Mouse (Mus musculus) lung, adult 18-20 months (tissue): ENCODE results near the gene Nup43.
"Not testable (repeated sequence)": the region's sequence is repeated elsewhere in the genome, so short reads cannot be mapped to it uniquely, and the experiment has no call there.

Source experiments
- DNase-seq, 2 experiments: peaks; one replicate each; pipeline ENCODE4 v3.0.0; 2022; ENCODE audit warnings: mixed read lengths in 2 of 2

The Nup43 gene

GRCm38 (mm10) chr10:7667342-7667802, at the start of gene Nup43:
Nup43 (plus strand) TSS chr10:7667503.
- peak; percentile 90 to 92 for DNase-seq

DNA sequence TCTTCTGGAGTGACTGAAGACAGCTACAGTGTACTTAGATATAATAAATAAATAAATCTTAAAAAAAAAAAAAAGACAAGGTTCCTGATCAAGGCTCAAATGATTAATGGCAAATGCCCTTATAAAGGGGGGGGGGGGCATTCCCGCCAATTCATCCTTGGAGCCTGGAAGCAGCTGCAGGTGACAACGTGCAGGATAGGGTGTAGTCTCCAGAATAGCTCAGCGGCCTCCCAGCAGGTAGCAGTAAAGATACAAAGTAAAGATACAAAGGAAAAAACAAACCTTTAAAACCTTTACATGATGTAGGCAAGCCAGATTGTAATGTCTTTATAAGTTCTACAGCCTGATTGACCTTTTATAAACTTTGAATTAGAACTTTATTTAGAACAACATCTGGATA, 49.7 kb upstream of the Nup43 start:
- DNase-seq, result not testable (repeated sequence)

DNA sequence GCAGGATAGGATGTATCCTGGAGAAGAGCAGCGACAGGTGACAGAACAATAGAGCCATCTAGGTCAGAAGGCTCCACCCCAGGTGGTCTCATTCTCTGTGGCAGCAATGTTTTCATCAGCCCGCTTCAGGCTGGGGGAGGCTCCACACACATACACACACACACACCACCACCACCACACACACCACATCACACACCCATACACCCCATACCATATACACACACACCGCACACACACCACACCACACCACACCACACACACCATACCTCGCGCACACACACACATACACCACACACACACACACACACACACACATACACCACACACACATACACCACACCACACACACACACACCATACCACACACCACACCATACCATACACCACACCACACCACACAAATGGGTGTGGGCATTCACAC, 47.5 kb upstream of the Nup43 start:
- no peak for DNase-seq

GRCm38 (mm10) chr10:7620723-7621122, 46.6 kb upstream of the Nup43 start:
- no peak for DNase-seq

GRCm38 (mm10) chr10:7622378-7622777, 44.9 kb upstream of the Nup43 start:
- DNase-seq, result no peak

DNA sequence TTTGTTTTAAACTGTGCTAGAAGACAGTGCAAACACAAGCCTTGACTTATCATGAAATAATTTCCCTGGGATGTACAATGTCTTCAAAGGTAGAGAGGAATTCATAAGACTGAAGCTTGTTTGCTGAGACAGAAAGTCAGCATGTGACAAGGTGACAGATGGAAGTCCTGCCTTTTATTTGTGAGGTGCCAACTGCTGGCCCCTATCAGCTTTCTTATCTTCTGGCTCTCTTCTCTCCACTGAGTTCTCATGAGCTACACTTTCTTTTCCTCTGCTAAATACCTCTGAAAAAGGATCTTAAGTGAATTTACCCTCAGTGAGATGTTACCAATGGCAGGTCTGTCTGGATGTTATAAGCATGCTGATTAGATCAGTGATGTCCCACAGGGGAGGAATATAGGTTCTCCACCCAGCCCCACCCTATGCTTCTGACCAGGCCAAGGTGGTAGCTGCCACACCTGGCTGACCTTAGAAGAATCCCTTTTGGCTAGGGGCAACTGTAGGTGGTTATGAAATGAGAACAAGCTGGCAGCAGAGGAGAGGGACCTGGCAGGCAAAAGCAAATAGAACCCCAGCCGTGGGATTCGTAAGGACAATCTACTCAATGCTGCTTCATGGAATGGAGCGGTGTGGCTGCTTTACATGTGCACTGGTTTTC, 43.3 kb upstream of the Nup43 start:
- no peak for DNase-seq

DNA sequence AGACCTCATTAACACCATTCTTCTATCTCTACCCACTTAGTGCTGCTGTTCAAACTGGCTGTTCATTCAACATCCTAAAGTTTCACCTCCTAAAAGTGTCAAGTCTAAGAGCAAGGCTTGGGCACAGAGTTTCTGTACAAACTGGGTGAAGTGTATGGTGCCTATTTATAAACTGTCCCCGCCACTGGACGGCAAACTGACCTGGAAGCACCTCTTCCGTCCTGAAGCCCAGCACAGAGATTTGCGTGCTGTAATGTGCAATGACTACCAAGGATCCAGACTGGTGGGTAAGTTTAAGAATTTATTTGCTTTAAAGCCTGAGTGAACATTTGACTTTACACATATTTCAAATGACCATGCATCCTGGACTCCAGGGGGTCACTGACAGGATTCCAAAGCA, 38.2 kb upstream of the Nup43 start:
- DNase-seq, result no peak

DNA sequence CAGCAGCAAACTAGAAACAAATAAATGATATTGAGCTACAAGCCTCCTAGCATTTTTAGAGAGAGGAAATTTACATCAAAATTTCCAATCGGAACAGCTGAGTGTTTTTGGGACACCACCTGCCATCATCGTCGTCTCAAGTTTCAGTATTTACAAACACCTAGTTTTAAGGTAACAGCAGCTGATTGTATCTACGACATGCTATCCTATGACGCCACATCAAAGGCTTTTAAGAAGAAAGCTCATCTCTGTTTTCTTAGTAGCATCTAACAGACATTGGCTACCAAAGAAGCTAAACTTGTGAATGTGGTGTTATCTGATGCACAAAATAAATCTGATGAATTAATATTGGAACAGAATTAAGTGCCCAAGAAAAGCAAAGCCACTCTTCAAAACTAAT, 37.0 kb upstream of the Nup43 start:
- no peak for DNase-seq

DNA sequence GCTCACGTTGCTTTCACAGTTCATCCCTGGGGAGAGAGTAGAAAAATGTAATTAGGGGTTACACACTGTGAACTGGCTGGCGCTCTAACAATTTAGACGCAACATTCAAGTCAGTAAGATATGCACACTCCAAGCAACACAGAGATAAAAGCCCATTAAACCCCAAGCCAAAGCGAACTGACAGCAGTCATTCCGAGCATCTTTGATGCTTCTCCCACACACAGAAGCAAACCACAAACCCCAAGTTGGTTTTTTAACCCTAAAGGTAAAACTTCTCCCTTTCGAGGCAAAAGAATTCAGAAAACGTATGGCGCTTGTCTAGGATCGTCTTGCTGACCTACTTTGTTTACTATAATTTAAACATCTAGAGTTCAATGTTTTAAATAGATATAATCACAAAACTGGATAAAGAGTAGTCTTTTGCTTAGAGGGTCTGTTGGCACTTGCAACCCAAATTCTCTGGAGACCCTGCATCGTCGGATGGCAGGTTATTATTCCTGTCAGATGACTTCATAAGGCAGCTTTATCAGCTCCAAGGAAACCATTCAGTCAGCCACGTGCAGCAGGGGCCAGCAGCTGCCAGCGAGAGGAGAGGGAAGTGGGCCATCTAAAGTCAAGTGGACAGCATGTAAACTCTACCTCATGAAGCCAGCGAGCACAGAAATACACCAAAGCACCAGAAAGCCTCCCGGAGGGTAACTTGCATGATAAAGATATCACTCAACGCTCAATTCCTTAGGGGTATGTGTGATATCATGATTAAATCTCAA, 36.2 kb upstream of the Nup43 start:
- no peak for DNase-seq

GRCm38 (mm10) chr10:7640366-7640765, 26.9 kb upstream of the Nup43 start:
- DNase-seq, result no peak

- DNase-seq, result no peak
Observed at GRCm38 (mm10) chr10:7645911-7646310, 21.4 kb upstream of the Nup43 start.

- no peak for DNase-seq
Observed at GRCm38 (mm10) chr10:7649059-7649458, 18.2 kb upstream of the Nup43 start.

DNA sequence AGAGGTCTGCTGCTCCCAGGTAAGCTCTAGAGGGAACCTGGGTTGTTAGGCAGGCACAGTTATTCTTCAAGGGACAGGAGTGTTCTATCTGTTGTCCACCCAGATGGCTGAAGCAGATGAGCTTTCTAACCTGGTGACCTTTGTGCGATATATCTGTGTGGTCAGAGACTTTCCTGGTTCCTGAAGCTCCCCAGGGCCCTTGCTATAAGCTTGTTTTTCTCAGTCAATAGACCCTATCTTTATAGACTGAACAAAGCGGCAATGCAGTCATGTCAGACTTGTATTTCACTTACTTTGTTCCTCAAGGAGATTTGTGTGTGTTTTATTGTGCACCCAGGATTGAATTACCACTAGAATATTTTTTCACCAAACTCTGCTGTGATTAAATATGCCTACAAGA, 16.2 kb upstream of the Nup43 start:
- DNase-seq, result no peak

- DNase-seq, result peak in 1 of 2 experiments; percentile 55
Observed at GRCm38 (mm10) chr10:7662471-7663141, 4.7 kb upstream of the Nup43 start.

DNA sequence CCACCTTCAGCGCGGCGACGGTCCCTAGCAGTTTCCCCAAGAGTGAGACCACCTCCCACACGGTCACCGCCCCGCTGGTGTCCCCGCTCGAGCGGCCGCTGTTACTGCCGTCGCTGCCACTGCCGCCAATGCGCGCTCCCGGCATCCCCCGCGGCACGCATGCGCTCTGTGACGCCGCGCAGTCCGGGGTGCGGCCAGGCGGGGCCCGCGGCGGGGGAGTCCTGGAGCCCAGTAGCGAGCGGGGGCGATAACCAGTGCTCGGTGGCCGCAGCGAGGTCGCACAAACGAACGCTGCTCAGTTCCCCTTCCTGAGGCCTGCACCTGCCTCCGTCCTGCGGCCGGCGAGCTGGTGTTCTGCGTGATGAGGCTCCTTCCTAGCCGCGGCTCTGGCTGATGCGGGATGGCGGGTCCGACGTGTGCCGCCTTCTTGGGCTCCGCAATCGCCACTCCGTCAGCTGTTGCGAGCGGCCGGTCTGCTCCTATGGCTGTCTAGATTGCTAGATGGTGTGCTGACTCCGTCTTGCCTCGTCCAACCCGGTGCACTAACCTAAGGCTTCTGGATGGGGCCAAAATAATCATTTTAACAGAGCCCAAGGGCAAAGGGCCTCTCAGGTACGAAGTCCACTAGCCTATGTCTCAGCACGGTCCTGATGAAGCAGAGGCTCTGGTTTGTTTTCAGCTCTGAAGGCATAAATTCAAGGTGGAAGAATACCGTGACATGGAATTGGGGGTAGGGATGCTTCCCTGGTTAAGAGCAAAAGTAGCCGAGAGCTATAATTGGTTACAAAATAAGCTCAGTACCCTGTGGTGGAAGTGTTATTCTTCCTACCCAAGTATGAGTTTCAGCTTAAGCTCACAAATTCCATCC, 3.9 kb upstream of the Nup43 start:
- peak; percentile 90 to 92 for DNase-seq

GRCm38 (mm10) chr10:7664027-7664526, 3.2 kb upstream of the Nup43 start:
- no peak for DNase-seq

DNA sequence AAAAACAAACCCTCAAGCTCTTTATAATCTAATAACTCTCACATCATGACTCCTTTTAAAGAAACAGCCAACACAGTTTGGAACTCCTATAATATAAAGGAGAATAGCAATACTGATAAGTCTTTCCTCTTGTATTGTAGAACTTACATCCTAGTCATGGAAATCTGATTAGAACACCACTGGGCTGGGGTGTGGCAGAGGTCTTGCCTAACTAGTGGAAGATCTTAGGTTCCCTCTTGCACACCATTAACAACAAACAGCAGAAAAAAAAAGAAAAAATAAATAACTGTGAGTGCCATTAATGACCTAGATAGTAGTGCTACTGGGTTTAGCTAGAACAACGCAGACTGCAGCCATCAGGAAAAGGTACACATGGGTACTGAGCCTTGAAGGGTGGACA, 2.4 kb upstream of the Nup43 start:
- no peak for DNase-seq

DNA sequence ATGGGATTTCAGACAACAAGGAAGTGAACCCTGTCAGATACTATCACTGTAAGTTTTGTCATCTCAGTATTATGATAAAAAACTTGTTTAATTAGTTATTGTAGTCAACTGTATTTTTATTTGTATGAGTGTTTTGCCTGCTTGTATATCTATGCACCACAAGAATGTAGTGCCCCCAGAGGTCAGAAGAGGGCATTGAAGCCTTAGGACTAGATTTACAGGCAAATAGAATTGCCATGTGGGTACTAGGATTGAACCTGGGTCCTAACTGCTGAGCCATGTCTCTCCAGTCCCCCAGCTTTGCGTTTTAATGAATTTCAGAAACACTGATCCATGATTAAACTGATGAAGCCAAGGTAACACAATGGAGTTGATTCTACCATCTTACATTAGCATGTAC, 6.4 kb downstream of the Nup43 start:
- peak in 1 of 2 experiments; percentile 25 for DNase-seq

- peak; percentile 85 for DNase-seq
Observed at GRCm38 (mm10) chr10:7680731-7681301, 13.5 kb downstream of the Nup43 start, which contains the start of the genes Pcmt1 and Lats1. Pcmt1 (minus strand) TSS chr10:7681136. Lats1 (plus strand) TSS chr10:7681214.

DNA sequence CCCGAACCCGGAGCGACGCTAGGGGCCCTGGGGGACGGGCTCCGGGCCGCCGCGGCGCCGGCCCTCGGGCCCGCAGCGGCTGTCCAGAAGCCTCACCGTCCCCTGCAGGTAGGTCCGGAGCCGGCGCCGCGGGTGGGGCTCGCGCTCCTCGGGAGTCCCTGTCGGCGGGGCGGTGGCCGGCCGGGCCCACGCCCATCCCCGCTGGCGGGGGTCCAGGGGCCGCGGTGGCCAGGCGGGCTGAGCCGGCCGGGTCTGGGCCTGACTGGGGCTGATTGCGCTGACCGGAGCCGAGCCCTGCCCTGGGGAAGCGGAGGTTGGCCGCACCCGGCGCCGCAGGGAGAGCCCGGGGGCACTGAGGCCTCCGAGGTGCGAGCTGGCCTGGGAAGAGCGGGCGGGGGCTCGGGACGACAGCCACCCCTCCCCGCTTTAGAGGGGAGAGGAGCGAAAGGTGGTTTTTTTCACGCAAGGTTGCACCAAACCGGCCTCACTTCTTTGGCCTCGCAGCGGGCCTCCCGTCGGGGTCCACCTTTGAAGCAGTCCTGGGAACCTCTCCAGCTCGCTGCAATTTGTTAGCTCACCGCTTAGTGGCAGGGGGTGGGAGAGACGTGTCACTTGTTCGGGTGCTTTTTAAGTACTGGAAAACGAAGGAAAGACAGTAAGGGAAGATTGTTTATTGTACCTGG, 14.2 kb downstream of the Nup43 start:
- peak; percentile 64 to 71 for DNase-seq

- DNase-seq, result no peak
Observed at GRCm38 (mm10) chr10:7682249-7682648, 14.9 kb downstream of the Nup43 start.
